Mouse (Mus musculus): ENCODE results near the gene Svs6. TPM values are rescaled to one million over a fixed set of nuclear protein-coding genes. Genes with fewer than 3 reads are reported as not detected.

Gene Svs6
- polyA plus RNA-seq, 1 experiment from 2014 or later = not detected

DNA sequence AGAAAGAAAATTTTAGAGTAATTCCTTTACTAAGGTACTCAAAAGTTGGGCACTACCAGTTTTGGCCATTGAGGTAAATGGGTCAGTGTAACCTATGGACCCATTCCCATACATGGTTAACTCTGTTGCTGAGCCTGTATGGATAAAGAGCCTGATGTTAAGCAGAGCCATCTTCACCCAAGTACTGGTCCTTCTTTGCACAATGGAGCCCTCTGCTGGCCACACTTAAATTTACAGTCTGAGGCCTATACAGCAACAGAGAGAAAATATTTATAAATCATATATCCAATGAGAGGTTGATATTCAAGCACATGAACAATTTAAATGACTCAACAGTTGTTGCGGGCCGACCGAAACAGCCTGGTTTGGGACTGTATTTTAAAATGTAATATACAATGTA, 32.4 kb downstream of the Svs6 start:
- Histone ChIP-seq H3K9ac (replicated peaks; ENCODE audit: low read length) (no peak overlapping the region), H3K4me2 (ENCODE audit: low read length) (no peak overlapping the region), H3K36me3 (ENCODE audit: control insufficient read depth, insufficient read depth, low read length) (no peaks in the 10 kb centered on the region), H3K27me3 (ENCODE audit: control insufficient read depth, insufficient read depth, low read length) (no peaks in the 10 kb centered on the region), H3K4me3 (replicated peaks; ENCODE audit: low read depth, low read length) (no peak overlapping the region), H3K27ac (replicated peaks; ENCODE audit: low read depth, low read length) (no peak overlapping the region), H3K4me1 (ENCODE audit: control insufficient read depth, insufficient read depth, low read length) (no peaks in the 10 kb centered on the region), H3K9me3 (ENCODE audit: control insufficient read depth, low read length) (no peaks in the 10 kb centered on the region)
- 91% methylated on average over 3 of the region's 3 CpGs for WGBS
- no peak for ATAC-seq (ENCODE audit: low FRiP score, low TSS enrichment)
- DNase-seq = peak; percentile 23

DNA sequence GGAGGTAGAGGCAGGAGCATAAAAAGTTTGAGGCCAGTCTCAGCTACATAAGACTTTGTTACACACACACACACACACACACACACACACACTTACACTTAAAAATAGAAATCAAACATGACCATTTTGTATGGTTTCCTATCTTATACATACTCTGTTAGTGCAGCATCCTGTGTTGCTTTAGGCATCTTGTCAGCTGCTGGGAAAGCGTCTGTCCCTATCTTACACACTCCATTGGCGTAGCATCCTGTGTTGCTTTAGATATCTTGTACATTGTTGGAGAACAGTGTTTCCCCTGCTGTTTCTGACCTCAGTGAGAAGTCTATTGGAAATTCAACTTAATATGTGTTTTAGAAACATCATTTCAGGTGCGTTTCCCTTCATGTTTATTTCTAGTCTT, 36.1 kb downstream of the Svs6 start:
- DNase-seq = no peak
- WGBS = 92% methylated on average over 3 of the region's 3 CpGs
- no peak for ATAC-seq (ENCODE audit: low FRiP score, low TSS enrichment)
- no peaks in the 10 kb centered on the region for H3K9me3 ChIP-seq (ENCODE audit: control insufficient read depth, low read length)
- H3K36me3 ChIP-seq (ENCODE audit: control insufficient read depth, insufficient read depth, low read length) = no peaks in the 10 kb centered on the region
- no peak overlapping the region for H3K4me3 ChIP-seq (replicated peaks; ENCODE audit: low read depth, low read length)
- H3K27me3 ChIP-seq (ENCODE audit: control insufficient read depth, insufficient read depth, low read length) = no peaks in the 10 kb centered on the region
- H3K27ac ChIP-seq (replicated peaks; ENCODE audit: low read depth, low read length) = no peak overlapping the region
- no peak overlapping the region for H3K9ac ChIP-seq (replicated peaks; ENCODE audit: low read length)
- H3K4me2 ChIP-seq (ENCODE audit: low read length) = no peak overlapping the region
- no peaks in the 10 kb centered on the region for H3K4me1 ChIP-seq (ENCODE audit: control insufficient read depth, insufficient read depth, low read length)

DNA sequence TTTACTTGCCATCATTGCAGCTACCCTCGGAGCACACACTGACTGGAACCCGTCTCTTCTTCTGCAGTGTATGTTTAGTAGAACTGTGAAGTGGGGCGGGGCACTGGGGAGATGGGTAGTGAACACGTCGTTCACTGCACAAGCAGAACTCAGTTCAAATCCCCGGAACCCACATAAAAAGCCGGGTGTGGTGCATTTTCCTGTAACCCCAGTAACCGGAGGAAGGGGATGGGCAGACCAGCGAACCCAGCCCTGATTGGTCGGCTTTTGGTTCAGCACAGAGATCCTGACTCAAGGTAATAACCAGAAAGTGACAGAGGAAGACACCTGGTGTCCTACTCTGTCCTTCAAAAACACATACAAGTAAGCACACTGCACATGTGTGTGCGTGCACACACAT, 36.8 kb downstream of the Svs6 start:
- Histone ChIP-seq H3K27me3 (ENCODE audit: control insufficient read depth, insufficient read depth, low read length) (no peaks in the 10 kb centered on the region), H3K9ac (replicated peaks; ENCODE audit: low read length) (no peak overlapping the region), H3K4me2 (ENCODE audit: low read length) (no peak overlapping the region), H3K27ac (replicated peaks; ENCODE audit: low read depth, low read length) (no peak overlapping the region), H3K4me1 (ENCODE audit: control insufficient read depth, insufficient read depth, low read length) (no peaks in the 10 kb centered on the region), H3K4me3 (replicated peaks; ENCODE audit: low read depth, low read length) (no peak overlapping the region), H3K9me3 (ENCODE audit: control insufficient read depth, low read length) (no peaks in the 10 kb centered on the region), H3K36me3 (ENCODE audit: control insufficient read depth, insufficient read depth, low read length) (no peaks in the 10 kb centered on the region)
- no peak for DNase-seq
- 86% methylated on average over 11 of the region's 11 CpGs for WGBS
- no peak for ATAC-seq (ENCODE audit: low FRiP score, low TSS enrichment)

DNA sequence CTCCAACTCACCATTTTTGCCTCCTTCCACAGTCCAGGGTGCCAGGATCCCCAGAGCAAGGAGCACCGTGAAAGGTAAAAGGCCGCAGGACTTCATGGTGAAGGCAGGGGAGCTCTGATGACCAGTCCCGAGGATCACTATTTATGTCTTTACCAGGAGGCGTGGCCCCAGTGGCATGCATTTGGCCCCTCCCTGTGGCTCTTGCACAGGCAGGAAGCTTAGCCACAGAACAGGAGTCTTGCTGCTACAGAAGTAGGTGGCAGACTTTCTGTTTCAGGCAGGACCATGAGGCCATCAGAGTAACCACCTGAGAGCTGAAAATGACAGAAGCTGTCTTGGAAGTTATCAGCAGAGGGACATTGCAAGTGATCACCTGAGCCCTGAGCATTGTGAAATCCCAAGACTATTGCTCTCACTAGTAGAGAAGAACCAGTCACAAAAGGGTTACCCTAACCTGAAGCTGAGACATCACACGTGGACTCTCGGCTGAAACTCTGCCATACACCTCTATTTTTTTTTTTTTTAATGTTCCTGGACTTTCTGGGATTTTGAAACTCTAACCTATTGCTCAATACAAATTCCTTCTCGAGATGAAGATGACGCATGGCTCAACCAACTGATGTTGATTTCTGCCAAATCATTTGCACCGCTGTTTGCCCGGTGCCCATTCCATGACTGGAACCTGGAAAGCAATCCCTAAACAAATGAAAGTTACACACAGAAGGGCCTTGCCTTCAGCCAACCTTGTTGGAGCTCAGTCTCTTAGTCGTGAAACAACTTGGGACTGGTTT, 39.8 kb downstream of the Svs6 start:
- Histone ChIP-seq H3K27ac (replicated peaks; ENCODE audit: low read depth, low read length) (no peak overlapping the region), H3K4me2 (ENCODE audit: low read length) (no peak overlapping the region), H3K27me3 (ENCODE audit: control insufficient read depth, insufficient read depth, low read length) (no peaks in the 10 kb centered on the region; the same call in 1 of the 2 replicates), H3K9ac (replicated peaks; ENCODE audit: low read length) (no peak overlapping the region), H3K4me3 (replicated peaks; ENCODE audit: low read depth, low read length) (no peak overlapping the region), H3K9me3 (ENCODE audit: control insufficient read depth, low read length) (no peaks in the 10 kb centered on the region), H3K36me3 (ENCODE audit: control insufficient read depth, insufficient read depth, low read length) (no peaks in the 10 kb centered on the region), H3K4me1 (ENCODE audit: control insufficient read depth, insufficient read depth, low read length) (0 out of 2 replicates have a peak, but pooled peaks cover 2% of the 10 kb centered on the region)
- ATAC-seq (ENCODE audit: low FRiP score, low TSS enrichment) (no peak), DNase-seq (no peak)
- WGBS = 78% methylated on average over 11 of the region's 11 CpGs

DNA sequence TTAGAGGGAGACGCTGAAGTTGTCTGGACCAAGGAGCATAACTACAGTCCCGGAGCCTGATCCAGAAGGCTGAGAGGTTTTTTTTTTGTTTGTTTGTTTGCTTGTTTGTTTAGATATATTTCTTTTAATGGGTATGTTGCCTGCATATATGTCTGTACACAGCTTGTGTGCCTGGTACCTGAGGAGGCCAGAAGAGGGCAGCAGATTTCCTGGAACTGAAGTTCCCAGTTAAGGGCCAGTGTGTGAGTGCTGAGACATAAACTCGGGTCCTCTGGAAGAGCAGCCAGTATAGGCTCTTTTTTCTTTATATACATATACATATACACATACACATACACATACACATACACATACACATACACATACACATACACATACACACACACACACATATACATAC, 41.8 kb downstream of the Svs6 start:
- Histone ChIP-seq H3K9me3 (ENCODE audit: control insufficient read depth, low read length) (no peaks in the 10 kb centered on the region), H3K27me3 (ENCODE audit: control insufficient read depth, insufficient read depth, low read length) (no peaks in the 10 kb centered on the region; the same call in 1 of the 2 replicates), H3K4me1 (ENCODE audit: control insufficient read depth, insufficient read depth, low read length) (0 out of 2 replicates have a peak, but pooled peaks cover 2% of the 10 kb centered on the region), H3K36me3 (ENCODE audit: control insufficient read depth, insufficient read depth, low read length) (no peaks in the 10 kb centered on the region), H3K9ac (replicated peaks; ENCODE audit: low read length) (no peak overlapping the region), H3K27ac (replicated peaks; ENCODE audit: low read depth, low read length) (no peak overlapping the region), H3K4me3 (replicated peaks; ENCODE audit: low read depth, low read length) (no peak overlapping the region), H3K4me2 (ENCODE audit: low read length) (no peak overlapping the region)
- no peak for DNase-seq
- ATAC-seq (ENCODE audit: low FRiP score, low TSS enrichment) = no peak
- 73% methylated on average over 3 of the region's 3 CpGs for WGBS

DNA sequence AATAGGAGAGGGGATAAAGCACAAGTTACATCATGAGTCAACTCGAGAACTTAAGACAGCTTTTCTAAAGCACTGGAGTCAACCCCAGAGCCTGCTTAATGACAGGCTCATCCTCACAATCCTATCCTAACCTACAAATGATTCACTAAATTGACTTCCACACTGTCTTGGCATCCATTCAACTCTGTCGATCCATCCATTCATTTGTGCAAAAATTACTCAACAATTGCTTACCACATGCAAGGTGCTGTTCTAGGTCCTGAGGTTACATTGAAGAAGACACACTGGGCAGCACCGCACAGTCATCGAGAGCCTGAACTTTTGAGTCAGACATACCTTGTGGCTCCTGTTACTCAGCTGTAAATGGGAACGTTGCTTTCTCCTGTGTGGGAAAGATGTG, 42.5 kb downstream of the Svs6 start:
- Histone ChIP-seq H3K4me3 (replicated peaks; ENCODE audit: low read depth, low read length) (no peak overlapping the region), H3K4me2 (ENCODE audit: low read length) (no peak overlapping the region), H3K9me3 (ENCODE audit: control insufficient read depth, low read length) (no peaks in the 10 kb centered on the region), H3K27me3 (ENCODE audit: control insufficient read depth, insufficient read depth, low read length) (no peaks in the 10 kb centered on the region; the same call in 1 of the 2 replicates), H3K27ac (replicated peaks; ENCODE audit: low read depth, low read length) (no peak overlapping the region), H3K36me3 (ENCODE audit: control insufficient read depth, insufficient read depth, low read length) (no peaks in the 10 kb centered on the region), H3K4me1 (ENCODE audit: control insufficient read depth, insufficient read depth, low read length) (0 out of 2 replicates have a peak, but pooled peaks cover 2% of the 10 kb centered on the region), H3K9ac (replicated peaks; ENCODE audit: low read length) (no peak overlapping the region)
- ATAC-seq (ENCODE audit: low FRiP score, low TSS enrichment) (no peak), DNase-seq (no peak)
- 83% methylated on average over 5 of the region's 5 CpGs for WGBS

DNA sequence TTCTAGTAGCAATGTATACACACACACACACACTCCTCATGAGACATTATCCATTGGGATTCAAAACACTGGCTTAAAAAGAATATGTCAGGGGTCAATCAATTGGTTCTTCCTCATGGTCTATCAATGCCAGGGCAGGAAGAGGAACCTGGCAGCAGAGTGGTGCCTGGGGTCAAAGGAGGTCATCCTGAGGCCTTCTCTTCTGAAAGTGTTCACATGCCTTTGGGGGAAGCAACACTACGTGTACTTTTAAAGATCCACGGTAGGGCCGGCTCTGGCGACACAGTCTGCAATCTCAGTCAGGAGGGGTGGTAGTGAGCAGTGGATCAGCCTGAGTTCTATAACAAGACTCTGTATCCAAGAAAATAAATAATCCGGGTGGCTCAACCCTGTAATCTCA, 43.1 kb downstream of the Svs6 start:
- no peak for DNase-seq
- Histone ChIP-seq H3K27me3 (ENCODE audit: control insufficient read depth, insufficient read depth, low read length) (no peaks in the 10 kb centered on the region; the same call in 1 of the 2 replicates), H3K36me3 (ENCODE audit: control insufficient read depth, insufficient read depth, low read length) (no peaks in the 10 kb centered on the region), H3K9ac (replicated peaks; ENCODE audit: low read length) (no peak overlapping the region), H3K9me3 (ENCODE audit: control insufficient read depth, low read length) (no peaks in the 10 kb centered on the region), H3K4me3 (replicated peaks; ENCODE audit: low read depth, low read length) (no peak overlapping the region), H3K4me1 (ENCODE audit: control insufficient read depth, insufficient read depth, low read length) (0 out of 2 replicates have a peak, but pooled peaks cover 2% of the 10 kb centered on the region), H3K27ac (replicated peaks; ENCODE audit: low read depth, low read length) (no peak overlapping the region), H3K4me2 (ENCODE audit: low read length) (no peak overlapping the region)
- ATAC-seq (ENCODE audit: low FRiP score, low TSS enrichment) = no peak
- WGBS = 76% methylated on average over 5 of the region's 5 CpGs

DNA sequence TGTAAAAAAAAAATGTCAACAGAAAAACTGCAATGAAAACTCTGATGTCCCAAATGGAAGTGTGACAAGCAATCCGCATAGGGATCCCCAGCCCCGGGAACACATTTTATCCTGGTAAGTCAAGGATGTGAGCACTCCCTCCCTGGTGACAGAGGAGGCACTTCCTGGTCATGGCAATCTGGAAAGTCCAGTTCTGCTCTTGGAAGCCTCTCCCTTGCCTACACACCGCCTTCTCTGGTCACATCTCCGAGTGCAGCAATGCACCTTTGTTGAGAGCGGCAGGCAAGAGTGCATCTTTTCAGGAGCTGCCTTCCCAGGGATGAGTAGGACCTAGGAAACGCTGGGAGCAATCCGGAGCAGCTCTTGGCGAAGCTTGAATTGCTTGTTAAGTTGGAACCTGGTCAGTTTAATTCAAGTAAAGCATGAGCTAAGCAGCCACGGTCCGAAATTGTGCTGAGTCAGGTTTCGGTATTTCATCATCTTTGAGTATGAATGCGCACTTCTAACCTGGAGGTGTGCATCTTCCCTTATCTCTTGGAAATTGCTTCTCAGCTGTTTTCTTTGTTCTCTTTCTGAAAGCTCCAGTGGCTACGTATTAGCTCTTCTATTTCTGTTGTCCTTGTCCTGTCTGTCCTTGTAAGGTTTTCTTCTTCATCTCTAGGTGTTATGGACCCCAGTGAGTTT, 44.6 kb downstream of the Svs6 start:
- no peaks in the 10 kb centered on the region for H3K9me3 ChIP-seq (ENCODE audit: control insufficient read depth, low read length)
- H3K27ac ChIP-seq (replicated peaks; ENCODE audit: low read depth, low read length) = no peak overlapping the region
- H3K4me3 ChIP-seq (replicated peaks; ENCODE audit: low read depth, low read length) = no peak overlapping the region
- DNase-seq = no peak
- 29% methylated on average over 13 of the region's 13 CpGs for WGBS
- no peak for ATAC-seq (ENCODE audit: low FRiP score, low TSS enrichment)
- H3K4me2 ChIP-seq (ENCODE audit: low read length) = no peak overlapping the region
- H3K36me3 ChIP-seq (ENCODE audit: control insufficient read depth, insufficient read depth, low read length) = no peaks in the 10 kb centered on the region
- 0 out of 2 replicates have a peak, but pooled peaks cover 2% of the 10 kb centered on the region for H3K4me1 ChIP-seq (ENCODE audit: control insufficient read depth, insufficient read depth, low read length)
- H3K27me3 ChIP-seq (ENCODE audit: control insufficient read depth, insufficient read depth, low read length) = no peaks in the 10 kb centered on the region; the same call in 1 of the 2 replicates
- no peak overlapping the region for H3K9ac ChIP-seq (replicated peaks; ENCODE audit: low read length)

Measured in midbrain, embryonic 14.5 days (tissue).